Mouse (Mus musculus) layer of hippocampus, adult 9-10 months (tissue): ENCODE measurements at regions not wholly inside any gene's neighbourhood (a gene's known extent, or its start where the extent isn't known, plus 50 kb on each side); places are given as distances from the start of the nearest gene placed in this dataset.

Source experiments
- DNase-seq: peaks from one replicate; pipeline ENCODE4 v3.0.0; 2022; ENCODE audit warnings: low spot score

- DNase-seq, result no peak
Observed at GRCm38 (mm10) chr13:118849541-118849940, 179.9 kb downstream of the Fgf10 start.

GRCm38 (mm10) chr13:118850708-118851107, 181.1 kb downstream of the Fgf10 start:
- DNase-seq, result no peak

- DNase-seq, result no peak
Observed at GRCm38 (mm10) chr13:118886339-118886810, 216.8 kb downstream of the Fgf10 start.

GRCm38 (mm10) chr13:118895079-118895478, 225.5 kb downstream of the Fgf10 start:
- no peak for DNase-seq

GRCm38 (mm10) chr13:118901950-118902349, 232.4 kb downstream of the Fgf10 start:
- no peak for DNase-seq

- no peak for DNase-seq
Observed at GRCm38 (mm10) chr13:118910351-118910750, 240.8 kb downstream of the Fgf10 start.

- no peak for DNase-seq
Observed at GRCm38 (mm10) chr13:118940786-118941185, 271.2 kb downstream of the Fgf10 start.

- no peak for DNase-seq
Observed at GRCm38 (mm10) chr13:118966120-118966676, 296.6 kb downstream of the Fgf10 start.

- no peak for DNase-seq
Observed at GRCm38 (mm10) chr13:118967707-118968106, 298.1 kb downstream of the Fgf10 start.

- no peak for DNase-seq
Observed at GRCm38 (mm10) chr13:118975008-118975407, 305.4 kb downstream of the Fgf10 start.

GRCm38 (mm10) chr13:118975519-118975918, 305.9 kb downstream of the Fgf10 start:
- no peak for DNase-seq

GRCm38 (mm10) chr13:118979505-118979904, 309.9 kb downstream of the Fgf10 start:
- no peak for DNase-seq

- DNase-seq, result no peak
Observed at GRCm38 (mm10) chr13:118981196-118981810, 311.7 kb downstream of the Fgf10 start.

- no peak for DNase-seq
Observed at GRCm38 (mm10) chr13:118985285-118985684, 315.7 kb downstream of the Fgf10 start.

- no peak for DNase-seq
Observed at GRCm38 (mm10) chr13:119025305-119025975, 355.8 kb downstream of the Fgf10 start.

GRCm38 (mm10) chr13:119039616-119040015, 370.0 kb downstream of the Fgf10 start:
- DNase-seq, result no peak

GRCm38 (mm10) chr13:119045112-119045511, 375.5 kb downstream of the Fgf10 start:
- no peak for DNase-seq

- no peak for DNase-seq
Observed at GRCm38 (mm10) chr13:119068745-119069580, 359.4 kb upstream of the Paip1 start.

GRCm38 (mm10) chr13:119069581-119069936, 358.8 kb upstream of the Paip1 start:
- no peak for DNase-seq

GRCm38 (mm10) chr13:119079243-119079642, 349.2 kb upstream of the Paip1 start:
- no peak for DNase-seq

- DNase-seq, result no peak
Observed at GRCm38 (mm10) chr13:119081691-119082090, 346.7 kb upstream of the Paip1 start.

GRCm38 (mm10) chr13:119117906-119118305, 310.5 kb upstream of the Paip1 start:
- DNase-seq, result no peak

- no peak for DNase-seq
Observed at GRCm38 (mm10) chr13:119118382-119118781, 310.0 kb upstream of the Paip1 start.
